Mouse (Mus musculus) liver, embryonic 13.5 days (tissue): ENCODE data around the gene Cd209a. TPM values are rescaled to one million over a fixed set of nuclear protein-coding genes. Genes with fewer than 3 reads are reported as not detected.

Source experiments
- ATAC-seq: fragments of 200-750 bp; cut with Nextera tagmentation; 2 replicates; pipeline ENCODE4 v1.8.0; 2017; ENCODE audit warnings: low read depth, mild to moderate bottlenecking, moderate number of reproducible peaks, moderate library complexity
- DNase-seq: peaks from one replicate; pipeline ENCODE4 v3.0.0; 2022
- H3K27ac ChIP-seq: fragments of 300-500 bp; sonication (generic); 2 replicates; pipeline ENCODE4 v1.5.1; 2015; ENCODE audit warnings: moderate library complexity, mild to moderate bottlenecking, inconsistent platforms
- H3K27me3 ChIP-seq: fragments of 300-500 bp; sonication (generic); 2 replicates; pipeline ENCODE4 v1.6.1; 2015; ENCODE audit warnings: mild to moderate bottlenecking, inconsistent platforms
- H3K36me3 ChIP-seq: fragments of 300-500 bp; sonication (generic); 2 replicates; pipeline ENCODE4 v1.6.1; 2015; ENCODE audit warnings: mild to moderate bottlenecking, inconsistent platforms
- H3K4me1 ChIP-seq: fragments of 300-500 bp; sonication (generic); replicated peaks from 2 replicates; pipeline ENCODE4 v1.6.1; 2015; ENCODE audit warnings: inconsistent platforms
- H3K4me2 ChIP-seq: fragments of 300-500 bp; sonication (generic); 2 replicates; pipeline ENCODE4 v1.6.1; 2015; ENCODE audit warnings: inconsistent platforms, mild to moderate bottlenecking, moderate library complexity
- H3K4me3 ChIP-seq: fragments of 300-500 bp; sonication (generic); replicated peaks from 2 replicates; pipeline ENCODE4 v1.5.1; 2015; ENCODE audit warnings: mild to moderate bottlenecking, inconsistent platforms
- H3K9ac ChIP-seq: fragments of 300-500 bp; sonication (generic); 2 replicates; pipeline ENCODE4 v1.6.1; 2015; ENCODE audit warnings: mild to moderate bottlenecking, inconsistent platforms
- H3K9me3 ChIP-seq: fragments of 300-500 bp; sonication (generic); replicated peaks from 2 replicates; pipeline ENCODE4 v1.6.1; 2016; ENCODE audit warnings: inconsistent platforms
- WGBS: fragments of 180-500 bp; shearing (Covaris S2); methylation state at CpG from one replicate; pipeline ENCODE4 v1.1.7; 2015; ENCODE audit not compliant: insufficient replicate concordance; 5-methylcytosine and 5-hydroxymethylcytosine counted together
- microRNA-seq: library from miRNA; unstranded; fragments of <30 nt; microRNA quantifications from one replicate; pipeline ENCODE4, GENCODE M21; 2016
- polyA plus RNA-seq: library from polyadenylated mRNA; unstranded; fragments of >200 nt; fragmentation: Nextera tagmentation; extraction: Ambion mirVana; gene quantifications from 2 replicates; pipeline ENCODE4 v1.2.1, GENCODE M21; 2015

Cd209a gene
- polyA plus RNA-seq, 1 experiment from 2014 or later, result 0.35 TPM

- DNase-seq, result no peak
- no peak overlapping the region for H3K4me2 ChIP-seq
- 56% methylated on average over 7 of the region's 7 CpGs for WGBS
Measured at GRCm38 (mm10) chr8:3707611-3708010, 41.2 kb downstream of the Cd209a start.

GRCm38 (mm10) chr8:3705711-3706110, 43.1 kb downstream of the Cd209a start:
- no peak overlapping the region for H3K4me2 ChIP-seq
- DNase-seq (peak; percentile 27), ATAC-seq (no peak)
- no peak overlapping the region for H3K4me3 ChIP-seq
- H3K9ac ChIP-seq, result no peak overlapping the region
- no peaks in the 10 kb centered on the region for H3K9me3 ChIP-seq
- no peaks in the 10 kb centered on the region for H3K36me3 ChIP-seq
- H3K27ac ChIP-seq, result no peak overlapping the region
- H3K27me3 ChIP-seq, result no peaks in the 10 kb centered on the region
- 51% methylated on average over 4 of the region's 4 CpGs for WGBS
- H3K4me1 ChIP-seq, result peaks cover 9% of the 10 kb centered on the region; the same call in 1 of the 2 replicates

More at GRCm38 (mm10) chr8:3707611-3708010, 41.2 kb downstream of the Cd209a start:
- Histone ChIP-seq H3K9ac (no peak overlapping the region), H3K9me3 (no peaks in the 10 kb centered on the region), H3K27ac (no peak overlapping the region), H3K27me3 (no peaks in the 10 kb centered on the region), H3K4me1 (peaks cover 20% of the 10 kb centered on the region; the same call in 1 of the 2 replicates), H3K36me3 (no peaks in the 10 kb centered on the region), H3K4me3 (no peak overlapping the region)
- no peak for ATAC-seq

GRCm38 (mm10) chr8:3701491-3701890, 47.3 kb downstream of the Cd209a start:
- WGBS, result 79% methylated on average over 1 of the region's 1 CpGs
- ATAC-seq (no peak), DNase-seq (peak; percentile 29)
- Histone ChIP-seq H3K9ac (no peak overlapping the region), H3K4me1 (no peaks in the 10 kb centered on the region), H3K9me3 (no peaks in the 10 kb centered on the region), H3K36me3 (no peaks in the 10 kb centered on the region), H3K4me3 (no peak overlapping the region), H3K4me2 (no peak overlapping the region), H3K27me3 (no peaks in the 10 kb centered on the region), H3K27ac (no peak overlapping the region)

- no peak within 1 kb of the TSS for H3K4me2 ChIP-seq
- no peak within 1 kb of the TSS for H3K9ac ChIP-seq
- 68% methylated on average over 3 of the region's 3 CpGs for WGBS
- DNase-seq (no peak), ATAC-seq (no peak)
- H3K4me1 ChIP-seq, result no peaks in the 10 kb centered on the region
- H3K27me3 ChIP-seq, result 0 out of 2 replicates have a peak, but pooled peaks cover 6% of the 10 kb centered on the region
- no peaks in the 10 kb centered on the region for H3K36me3 ChIP-seq
- H3K9me3 ChIP-seq, result no peaks in the 10 kb centered on the region
- no peak within 1 kb of the TSS for H3K4me3 ChIP-seq
- H3K27ac ChIP-seq, result no peak within 1 kb of the TSS
Measured at GRCm38 (mm10) chr8:3694121-3694520, 54.7 kb downstream of the Cd209a start, which contains the start of gene Fcer2a. Fcer2a (minus strand) TSS chr8:3694175.

Small RNAs within 50 kb of the gene (microRNA-seq; reads per million reads assigned to microRNA genes)
- not detected for gene Gm24934

Other genes with a start within 250 kb of the Cd209a start
- 19.8 and 19.9 TPM in 2 replicates for gene Mcoln1, start 248.5 kb downstream of the Cd209a start, polyA plus RNA-seq
- gene Pnpla6, start 233.6 kb downstream of the Cd209a start, polyA plus RNA-seq, result 10.6 and 12.4 TPM in 2 replicates
- gene C330021F23Rik, start 181.0 kb downstream of the Cd209a start, polyA plus RNA-seq, result 2.5 and 2.8 TPM in 2 replicates
- gene Camsap3, start 161.7 kb downstream of the Cd209a start, polyA plus RNA-seq, result 1.3 and 1.4 TPM in 2 replicates
- 34.9 and 35.3 TPM in 2 replicates for gene Xab2, start 127.7 kb downstream of the Cd209a start, polyA plus RNA-seq
- gene Pet100, start 127.4 kb downstream of the Cd209a start, polyA plus RNA-seq, result 93.4 and 99.6 TPM in 2 replicates
- not detected in 2 replicates for gene Pcp2, start 123.4 kb downstream of the Cd209a start, polyA plus RNA-seq
- 45.6 and 52.2 TPM in 2 replicates for gene Stxbp2, start 118.0 kb downstream of the Cd209a start, polyA plus RNA-seq
- gene Retn, start 93.2 kb downstream of the Cd209a start, polyA plus RNA-seq, result 0.18 TPM in 1 of 2 replicates, not detected in the other
- gene Mcemp1, start 83.2 kb downstream of the Cd209a start, polyA plus RNA-seq, result 1.4 and 1.6 TPM in 2 replicates
- gene Fcor, start 76.6 kb downstream of the Cd209a start, polyA plus RNA-seq, result 2.9 and 3.5 TPM in 2 replicates
- gene Trappc5, start 72.7 kb downstream of the Cd209a start, polyA plus RNA-seq, result 18.6 and 18.7 TPM in 2 replicates
- gene Fcer2a, start 54.8 kb downstream of the Cd209a start, polyA plus RNA-seq, result 0.06 TPM in 1 of 2 replicates, not detected in the other
- gene Clec4g, start 28.3 kb downstream of the Cd209a start, polyA plus RNA-seq, result 2.4 and 3.2 TPM in 2 replicates
- not detected in 2 replicates for gene Cd209e, start 105.3 kb upstream of the Cd209a start, polyA plus RNA-seq
- gene Cd209d, start 129.6 kb upstream of the Cd209a start, polyA plus RNA-seq, result not detected in 2 replicates
- gene Cd209b, start 177.9 kb upstream of the Cd209a start, polyA plus RNA-seq, result not detected in 2 replicates
- 0.10 and 0.20 TPM in 2 replicates for gene Cd209c, start 205.8 kb upstream of the Cd209a start, polyA plus RNA-seq